Mouse (Mus musculus) embryonic facial prominence, embryonic 11.5 days (tissue): ENCODE measurements around the gene Mtus2. TPM values are rescaled to one million over a fixed set of nuclear protein-coding genes. Genes with fewer than 3 reads are reported as not detected.

ENCODE experiments used
- ATAC-seq: fragments of 200-750 bp; cut with Nextera tagmentation; replicated peaks from 2 replicates; pipeline ENCODE4 v1.8.0; 2017; ENCODE audit warnings: low read depth; ENCODE audit not compliant: insufficient number of reproducible peaks, low FRiP score, low TSS enrichment
- DNase-seq: peaks from one replicate; pipeline ENCODE4 v3.0.0-alpha.2; 2015; ENCODE audit warnings: low spot score
- H3K27ac ChIP-seq: fragments of 300-500 bp; sonication (generic); replicated peaks from 2 replicates; pipeline ENCODE4 v1.5.1; 2014; ENCODE audit warnings: mild to moderate bottlenecking, low read depth, low read length, control low read depth
- H3K27me3 ChIP-seq: fragments of 300-500 bp; sonication (generic); 2 replicates; pipeline ENCODE4 v1.6.1; 2014; ENCODE audit warnings: mild to moderate bottlenecking, low read length, moderate library complexity, mixed read lengths; ENCODE audit not compliant: control insufficient read depth, insufficient read depth
- H3K36me3 ChIP-seq: fragments of 300-500 bp; sonication (generic); replicated peaks from 2 replicates; pipeline ENCODE4 v1.6.1; 2014; ENCODE audit warnings: low read depth, mild to moderate bottlenecking, low read length, moderate library complexity, mixed read lengths; ENCODE audit not compliant: control insufficient read depth, insufficient read depth
- H3K4me1 ChIP-seq: fragments of 300-500 bp; sonication (generic); 2 replicates; pipeline ENCODE4 v1.6.1; 2014; ENCODE audit warnings: low read length, mixed read lengths; ENCODE audit not compliant: control insufficient read depth, insufficient read depth
- H3K4me2 ChIP-seq: fragments of 300-500 bp; sonication (generic); 2 replicates; pipeline ENCODE4 v1.6.1; 2014; ENCODE audit warnings: low read depth, mild to moderate bottlenecking, control low read depth, low read length, moderate library complexity
- H3K4me3 ChIP-seq: fragments of 300-500 bp; sonication (generic); 2 replicates; pipeline ENCODE4 v1.5.1; 2014; ENCODE audit warnings: low read depth, low read length, control low read depth
- H3K9ac ChIP-seq: fragments of 300-500 bp; sonication (generic); replicated peaks from 2 replicates; pipeline ENCODE4 v1.6.1; 2014; ENCODE audit warnings: mild to moderate bottlenecking, control low read depth, low read length
- H3K9me3 ChIP-seq: fragments of 300-500 bp; sonication (generic); replicated peaks from 2 replicates; pipeline ENCODE4 v1.6.1; 2016; ENCODE audit warnings: mild to moderate bottlenecking, low read length, inconsistent platforms, mixed read lengths; ENCODE audit not compliant: control insufficient read depth
- WGBS: fragments of 180-500 bp; shearing (Covaris S2); extraction: QIAGEN DNeasy Blood & Tissue Kit; methylation state at CpG from one replicate; pipeline ENCODE4 v1.1.7; 2014; 5-methylcytosine and 5-hydroxymethylcytosine counted together
- polyA plus RNA-seq: library from polyadenylated mRNA; unstranded; fragments of >200 nt; fragmentation: Nextera tagmentation; extraction: Ambion mirVana; gene quantifications from 2 replicates; pipeline ENCODE4 v1.2.1, GENCODE M21; 2014

The Mtus2 gene
- polyA plus RNA-seq, 1 experiment from 2014 or later = 10.6 TPM

GRCm38 (mm10) chr5:148239757-148240156, 282.6 kb downstream of the Mtus2 start:
- 0 out of 2 replicates have a peak, but pooled peaks have one; percentile 70 for ATAC-seq
- Histone ChIP-seq H3K4me1 (no peaks in the 10 kb centered on the region), H3K4me3 (no peak overlapping the region), H3K27me3 (no peaks in the 10 kb centered on the region), H3K9ac (no peak overlapping the region), H3K4me2 (no peak overlapping the region), H3K36me3 (no peaks in the 10 kb centered on the region), H3K27ac (no peak overlapping the region), H3K9me3 (no peaks in the 10 kb centered on the region)
- 28% methylated on average over 2 of the region's 2 CpGs for WGBS
- DNase-seq = no peak

DNA sequence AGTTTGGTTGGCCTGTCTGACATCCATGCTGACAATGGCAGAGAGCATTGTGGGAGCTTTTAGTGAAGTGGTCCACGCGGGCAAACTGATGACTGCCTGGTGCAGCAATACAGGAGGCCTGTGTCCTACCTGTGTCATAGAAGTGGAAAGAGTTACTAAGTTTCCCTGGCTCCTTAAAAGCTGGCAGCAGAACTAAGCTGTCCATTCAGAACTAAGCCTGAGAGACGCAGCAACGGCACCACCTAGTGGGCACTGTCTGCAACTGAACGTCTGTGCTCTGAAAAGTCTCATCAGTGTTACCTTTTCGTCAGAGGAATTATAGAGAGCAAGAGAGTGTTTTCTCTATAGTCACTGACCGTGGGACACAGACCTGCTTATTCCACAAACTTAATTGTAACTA, 284.8 kb downstream of the Mtus2 start:
- H3K27me3 ChIP-seq = no peaks in the 10 kb centered on the region
- ATAC-seq = no peak
- no peaks in the 10 kb centered on the region for H3K36me3 ChIP-seq

GRCm38 (mm10) chr5:148244471-148244870, 287.4 kb downstream of the Mtus2 start:
- no peaks in the 10 kb centered on the region for H3K9me3 ChIP-seq
- H3K36me3 ChIP-seq = no peaks in the 10 kb centered on the region
- no peak overlapping the region for H3K4me2 ChIP-seq
- no peak overlapping the region for H3K27ac ChIP-seq
- H3K4me3 ChIP-seq = no peak overlapping the region
- ATAC-seq (no peak), DNase-seq (no peak)
- 40% methylated on average over 1 of the region's 1 CpGs for WGBS
- H3K9ac ChIP-seq = no peak overlapping the region
- no peaks in the 10 kb centered on the region for H3K27me3 ChIP-seq
- no peaks in the 10 kb centered on the region for H3K4me1 ChIP-seq

More for the DNA sequence above, 284.8 kb downstream of the Mtus2 start:
- no peak overlapping the region for H3K9ac ChIP-seq
- H3K4me1 ChIP-seq = no peaks in the 10 kb centered on the region
- DNase-seq = peak; percentile 81
- H3K4me2 ChIP-seq = no peak overlapping the region
- no peaks in the 10 kb centered on the region for H3K9me3 ChIP-seq
- WGBS = 4% methylated on average over 7 of the region's 7 CpGs
- H3K27ac ChIP-seq = no peak overlapping the region
- no peak overlapping the region for H3K4me3 ChIP-seq

- Histone ChIP-seq H3K36me3 (no peaks in the 10 kb centered on the region), H3K9ac (no peak overlapping the region), H3K4me3 (no peak overlapping the region), H3K9me3 (no peaks in the 10 kb centered on the region), H3K4me1 (no peaks in the 10 kb centered on the region), H3K4me2 (no peak overlapping the region), H3K27ac (no peak overlapping the region), H3K27me3 (no peaks in the 10 kb centered on the region)
- ATAC-seq = no peak
- no peak for DNase-seq
- WGBS = 86% methylated on average over 2 of the region's 2 CpGs
Measured at GRCm38 (mm10) chr5:148245386-148245785, 288.3 kb downstream of the Mtus2 start.

DNA sequence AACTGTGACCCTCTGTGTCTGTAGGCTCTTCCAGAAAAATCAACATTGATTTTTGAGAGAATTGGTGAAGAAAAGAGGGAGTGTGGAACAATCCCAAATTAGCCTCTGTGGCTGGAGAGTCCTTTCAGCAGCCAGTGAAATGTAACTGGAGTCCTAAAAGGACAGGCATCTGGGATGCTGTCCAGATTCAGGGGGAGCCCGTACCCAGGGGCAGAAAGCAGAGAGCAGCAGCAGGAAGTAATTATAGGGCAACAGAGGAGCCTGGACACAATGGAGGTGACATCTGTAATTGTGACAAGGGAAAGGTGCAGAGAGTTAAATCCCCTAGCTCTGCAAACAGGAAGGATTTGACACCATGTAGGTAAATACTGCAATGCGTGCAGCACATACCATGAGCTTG, 291.1 kb downstream of the Mtus2 start:
- WGBS = 10% methylated on average over 2 of the region's 2 CpGs
- no peak overlapping the region for H3K9ac ChIP-seq
- H3K27ac ChIP-seq = no peak overlapping the region
- H3K9me3 ChIP-seq = no peaks in the 10 kb centered on the region
- H3K4me2 ChIP-seq = no peak overlapping the region; the same call in 1 of the 2 replicates
- no peaks in the 10 kb centered on the region for H3K4me1 ChIP-seq
- no peak overlapping the region for H3K4me3 ChIP-seq
- no peaks in the 10 kb centered on the region for H3K36me3 ChIP-seq
- ATAC-seq (no peak), DNase-seq (peak; percentile 51)
- H3K27me3 ChIP-seq = no peaks in the 10 kb centered on the region

DNA sequence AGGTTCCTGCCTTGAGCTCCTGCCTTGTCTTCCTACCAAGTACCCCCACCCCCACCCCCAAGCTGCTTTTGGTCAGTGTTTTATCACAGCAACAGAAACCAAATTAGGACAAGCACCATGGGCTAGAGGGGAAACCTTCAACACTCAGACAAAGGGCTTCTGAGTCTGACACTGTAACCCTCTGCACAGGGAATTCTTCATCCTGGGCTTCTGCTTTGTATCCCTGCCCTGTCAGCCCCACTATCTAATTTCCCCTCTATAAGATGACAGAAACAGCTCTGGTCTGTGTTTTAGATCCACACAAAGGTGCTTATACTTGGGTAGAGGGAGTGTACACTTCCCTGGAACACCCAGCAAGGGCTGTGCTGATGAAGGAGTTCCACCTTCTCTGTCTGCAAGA, 294.7 kb downstream of the Mtus2 start:
- Histone ChIP-seq H3K4me1 (no peaks in the 10 kb centered on the region), H3K27ac (no peak overlapping the region), H3K9ac (no peak overlapping the region), H3K9me3 (no peaks in the 10 kb centered on the region), H3K36me3 (no peaks in the 10 kb centered on the region), H3K4me3 (no peak overlapping the region), H3K4me2 (no peak overlapping the region), H3K27me3 (no peaks in the 10 kb centered on the region)
- ATAC-seq (no peak), DNase-seq (no peak)

DNA sequence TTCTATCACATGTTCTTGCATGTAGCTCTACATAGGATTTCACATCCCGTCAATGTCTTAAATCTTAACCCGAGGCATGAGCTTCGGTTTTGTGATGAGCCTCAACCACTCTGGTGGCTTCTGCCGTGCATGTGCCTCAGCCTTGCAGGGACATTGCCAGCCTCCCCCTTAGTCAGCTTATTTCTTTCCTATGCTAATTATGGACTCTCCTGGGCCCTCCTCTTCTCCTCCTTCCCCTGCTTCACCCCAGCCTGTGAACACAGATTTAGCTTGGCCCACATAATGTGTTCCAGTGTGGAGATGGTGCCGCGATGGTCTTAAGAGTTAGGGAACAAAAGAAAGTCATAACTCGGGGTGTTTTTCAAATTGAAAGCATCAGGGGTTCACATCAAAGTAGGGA, 304.9 kb downstream of the Mtus2 start:
- no peaks in the 10 kb centered on the region for H3K36me3 ChIP-seq
- H3K4me3 ChIP-seq = no peak overlapping the region
- H3K9me3 ChIP-seq = no peaks in the 10 kb centered on the region
- H3K4me2 ChIP-seq = no peak overlapping the region
- 88% methylated on average over 7 of the region's 7 CpGs for WGBS
- H3K27me3 ChIP-seq = no peaks in the 10 kb centered on the region
- H3K27ac ChIP-seq = no peak overlapping the region
- ATAC-seq (no peak), DNase-seq (no peak)
- H3K4me1 ChIP-seq = no peaks in the 10 kb centered on the region
- H3K9ac ChIP-seq = no peak overlapping the region

GRCm38 (mm10) chr5:148264819-148265707, 307.9 kb downstream of the Mtus2 start:
- WGBS = under 1% methylated on average over 26 of the region's 32 CpGs
- Histone ChIP-seq H3K4me3 (peak overlapping the region; percentile 51), H3K4me2 (peak overlapping the region; percentile 87), H3K27ac (no peak overlapping the region), H3K9me3 (no peaks in the 10 kb centered on the region), H3K36me3 (no peaks in the 10 kb centered on the region), H3K27me3 (no peaks in the 10 kb centered on the region), H3K4me1 (no peaks in the 10 kb centered on the region), H3K9ac (peak overlapping the region; percentile 67)
- ATAC-seq = peak; percentile 77
- DNase-seq = peak; percentile 70
